Mouse (Mus musculus): ENCODE results near the gene Arsb. TPM values are rescaled to one million over a fixed set of nuclear protein-coding genes. Genes with fewer than 3 reads are reported as not detected.

Gene Arsb
- polyA plus RNA-seq, 2 experiments = 21.9 to 40.4 TPM

DNA sequence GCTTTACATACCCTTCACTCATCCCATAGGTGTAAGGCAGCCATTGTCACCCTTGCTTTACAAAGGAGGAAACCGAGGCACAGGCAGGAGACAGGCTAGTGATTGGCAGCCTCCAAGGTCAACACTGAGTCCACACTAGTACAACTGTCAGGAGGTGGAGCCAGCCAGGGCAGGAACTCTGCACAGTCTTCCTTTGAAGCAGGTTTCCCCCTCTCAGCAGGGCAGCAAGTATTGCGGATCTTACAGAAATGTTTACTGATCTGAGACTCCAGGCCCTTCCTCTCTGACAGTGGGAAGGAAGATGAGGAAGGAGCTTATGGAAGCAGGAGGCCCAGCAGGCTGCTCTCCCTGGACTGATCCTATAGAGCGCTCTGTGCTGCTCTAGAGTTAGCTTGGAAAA is 219.4 kb downstream of the Arsb start:
- no peaks in the 10 kb centered on the region for H3K27me3 ChIP-seq (ENCODE audit: control insufficient read depth, insufficient read depth, low read length)
- H3K9ac ChIP-seq (ENCODE audit: low read depth, low read length, severe bottlenecking) = no peak overlapping the region
- no peaks in the 10 kb centered on the region for H3K36me3 ChIP-seq (ENCODE audit: control insufficient read depth, insufficient read depth, low read length)
- H3K4me3 ChIP-seq (replicated peaks; ENCODE audit: low read length) = no peak overlapping the region
- no peak overlapping the region for H3K4me2 ChIP-seq (replicated peaks; ENCODE audit: low read depth, low read length, severe bottlenecking)
- no peak for DNase-seq (ENCODE audit: low spot score)
- ATAC-seq (ENCODE audit: low FRiP score, low read depth) = no peak
- no peaks in the 10 kb centered on the region for H3K9me3 ChIP-seq (ENCODE audit: control insufficient read depth, low read length)
- TF ChIP-seq POLR2A (IDR thresholded peaks at IDR 0.05; ENCODE audit: borderline replicate concordance, extremely low read depth, insufficient read depth, insufficient read length) = no peak
- WGBS = 86% methylated on average over 3 of the region's 3 CpGs
- no peaks in the 10 kb centered on the region; the same call in 1 of the 2 replicates for H3K4me1 ChIP-seq (ENCODE audit: control insufficient read depth, insufficient read depth, low read length)
- no peak overlapping the region for H3K27ac ChIP-seq (replicated peaks; ENCODE audit: low read depth, low read length)

DNA sequence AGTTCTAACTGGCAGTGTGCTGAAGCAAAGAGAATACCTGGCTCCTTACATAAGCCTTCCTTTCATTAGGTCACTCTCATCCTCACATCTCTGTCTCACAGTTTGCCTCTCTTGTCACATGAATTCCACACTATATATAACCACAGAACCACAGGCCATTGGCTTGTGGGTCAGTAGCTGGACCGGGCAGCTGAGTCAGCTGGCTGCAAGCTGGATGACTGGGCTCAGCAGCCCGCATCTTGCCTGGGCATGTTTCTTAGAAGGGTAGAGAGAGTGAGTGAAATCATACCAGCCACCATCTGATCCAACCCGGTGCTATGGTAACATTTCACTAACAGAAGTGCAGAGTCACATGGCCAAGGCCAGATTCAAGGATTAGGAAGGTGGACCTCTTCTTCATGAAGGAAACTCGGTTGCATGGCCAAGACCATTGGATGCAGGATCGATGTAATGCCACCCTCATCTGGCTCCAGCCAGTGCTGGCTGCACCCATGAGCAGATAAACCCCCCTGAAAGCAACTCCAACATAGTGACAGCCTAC is 221.0 kb downstream of the Arsb start:
- TF ChIP-seq POLR2A (IDR thresholded peaks at IDR 0.05; ENCODE audit: borderline replicate concordance, extremely low read depth, insufficient read depth, insufficient read length) = no peak
- Histone ChIP-seq H3K4me2 (replicated peaks; ENCODE audit: low read depth, low read length, severe bottlenecking) (no peak overlapping the region), H3K9ac (ENCODE audit: low read depth, low read length, severe bottlenecking) (no peak overlapping the region), H3K27ac (replicated peaks; ENCODE audit: low read depth, low read length) (no peak overlapping the region), H3K4me3 (replicated peaks; ENCODE audit: low read length) (no peak overlapping the region), H3K27me3 (ENCODE audit: control insufficient read depth, insufficient read depth, low read length) (no peaks in the 10 kb centered on the region), H3K36me3 (ENCODE audit: control insufficient read depth, insufficient read depth, low read length) (no peaks in the 10 kb centered on the region), H3K4me1 (ENCODE audit: control insufficient read depth, insufficient read depth, low read length) (no peaks in the 10 kb centered on the region; the same call in 1 of the 2 replicates), H3K9me3 (ENCODE audit: control insufficient read depth, low read length) (no peaks in the 10 kb centered on the region)
- DNase-seq (ENCODE audit: low spot score) = no peak
- ATAC-seq (ENCODE audit: low FRiP score, low read depth) = no peak
- WGBS = 95% methylated on average over 5 of the region's 5 CpGs

Small RNAs within 50 kb of the gene (microRNA-seq; reads per million reads assigned to microRNA genes)
- not detected for gene Gm25534
- not detected for gene Mir5624

Other genes with a start within 250 kb of the Arsb start
- 0.05 TPM in 1 of 2 replicates, not detected in the other for gene Bhmt, start 133.7 kb upstream of the Arsb start, polyA plus RNA-seq (2012; rRNA removed)
- gene Bhmt, start 133.7 kb upstream of the Arsb start, polyA plus RNA-seq (2014; fragmentation: Nextera tagmentation; extraction: Ambion mirVana) = not detected in 2 replicates
- 0.04 and 0.06 TPM in 2 replicates for gene Bhmt2, start 97.3 kb upstream of the Arsb start, polyA plus RNA-seq (2012; rRNA removed)
- gene Bhmt2, start 97.3 kb upstream of the Arsb start, polyA plus RNA-seq (2014; fragmentation: Nextera tagmentation; extraction: Ambion mirVana) = not detected in 2 replicates
- gene Dmgdh, start 97.2 kb upstream of the Arsb start, polyA plus RNA-seq (2012; rRNA removed) = 0.05 and 0.12 TPM in 2 replicates
- gene Dmgdh, start 97.2 kb upstream of the Arsb start, polyA plus RNA-seq (2014; fragmentation: Nextera tagmentation; extraction: Ambion mirVana) = 0.08 TPM in 1 of 2 replicates, not detected in the other

All from limb, embryonic 14.5 days (tissue).